Mouse (Mus musculus): ENCODE measurements at regions not wholly inside any gene's neighbourhood (a gene's known extent, or its start where the extent isn't known, plus 50 kb on each side); places are given as distances from the start of the nearest gene placed in this dataset.

DNA sequence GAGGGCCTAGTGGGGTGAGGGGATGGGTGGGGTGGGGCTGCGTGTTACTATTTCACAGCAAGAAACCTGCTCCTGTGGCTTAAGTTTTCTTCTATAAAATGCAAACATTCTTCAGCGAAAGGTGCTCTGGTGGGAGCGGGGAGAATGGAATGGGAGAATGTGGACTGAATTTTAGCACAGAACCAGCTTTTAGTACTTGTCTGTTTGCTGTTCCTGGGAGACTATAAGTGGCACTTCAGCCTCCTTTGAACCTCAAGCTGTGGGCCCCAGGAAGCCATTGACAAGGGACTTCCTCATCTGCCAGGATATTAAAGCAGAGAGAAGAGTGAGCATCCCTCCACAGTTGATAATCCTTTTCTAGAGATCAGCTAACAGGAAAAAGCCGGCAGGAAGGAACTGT is 580.2 kb downstream of the Zfp706 start:
- H3K27ac ChIP-seq = no peak overlapping the region
- H3K9me3 ChIP-seq = no peaks in the 10 kb centered on the region
- H3K4me2 ChIP-seq = no peak overlapping the region
- no peak for ATAC-seq (ENCODE audit: low FRiP score)
- H3K36me3 ChIP-seq = no peaks in the 10 kb centered on the region
- H3K27me3 ChIP-seq = no peaks in the 10 kb centered on the region
- 62% methylated on average over 4 of the region's 4 CpGs for whole genome bisulfite sequencing
- H3K4me1 ChIP-seq (replicated peaks) = no peaks in the 10 kb centered on the region
- H3K4me3 ChIP-seq = no peak overlapping the region
- H3K9ac ChIP-seq = no peak overlapping the region

DNA sequence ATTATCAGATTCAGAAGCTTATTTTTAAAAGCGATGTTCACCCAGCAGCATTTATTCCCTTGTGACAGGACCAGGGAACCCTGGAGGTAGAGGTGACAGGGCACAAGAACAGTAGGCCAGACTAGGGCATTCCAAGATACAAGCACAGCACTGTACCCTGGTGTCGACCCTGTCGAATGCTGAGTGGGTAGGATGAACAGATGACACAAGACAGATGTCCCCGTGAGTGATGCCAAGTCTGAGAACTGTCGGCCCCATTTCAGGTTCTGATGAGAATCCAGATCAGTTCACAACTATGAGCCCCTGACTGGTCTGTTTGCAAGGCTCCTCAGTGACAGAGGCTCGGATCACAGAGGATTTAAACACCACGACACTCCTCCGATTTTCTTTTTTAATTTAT is 581.7 kb downstream of the Zfp706 start:
- Histone ChIP-seq H3K9me3 (no peaks in the 10 kb centered on the region), H3K27me3 (no peaks in the 10 kb centered on the region), H3K4me1 (replicated peaks) (no peaks in the 10 kb centered on the region)

DNA sequence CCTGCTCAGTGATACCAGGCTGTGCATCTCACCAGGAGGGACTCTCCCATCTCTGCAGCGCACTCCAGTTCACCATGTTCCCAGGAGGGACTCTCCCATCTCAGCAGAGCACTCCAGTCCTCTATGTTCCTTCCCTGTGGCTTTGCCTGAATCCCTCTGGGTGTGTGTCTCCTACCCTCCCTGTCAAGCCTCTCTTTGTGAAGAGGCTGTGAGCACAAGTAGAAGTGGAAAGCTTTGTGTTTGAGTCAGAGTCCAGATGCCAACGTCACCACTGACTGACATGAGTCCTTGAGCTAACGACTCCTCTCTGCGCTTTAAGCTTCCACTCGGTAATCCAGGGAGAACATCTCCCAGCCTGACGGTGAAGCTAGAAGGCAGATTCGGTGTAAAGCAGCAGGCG is 583.5 kb downstream of the Zfp706 start:
- Histone ChIP-seq H3K4me3 (no peak overlapping the region), H3K9me3 (no peaks in the 10 kb centered on the region), H3K4me2 (no peak overlapping the region), H3K4me1 (replicated peaks) (no peaks in the 10 kb centered on the region), H3K27me3 (no peaks in the 10 kb centered on the region), H3K9ac (no peak overlapping the region), H3K27ac (no peak overlapping the region), H3K36me3 (no peaks in the 10 kb centered on the region)
- WGBS = 93% methylated on average over 8 of the region's 8 CpGs
- no peak for ATAC-seq (ENCODE audit: low FRiP score)

More for the DNA sequence above, 581.7 kb downstream of the Zfp706 start:
- no peak for ATAC-seq (ENCODE audit: low FRiP score)
- Histone ChIP-seq H3K4me3 (no peak overlapping the region), H3K36me3 (no peaks in the 10 kb centered on the region), H3K27ac (no peak overlapping the region), H3K9ac (no peak overlapping the region), H3K4me2 (no peak overlapping the region)
- WGBS = 87% methylated on average over 8 of the region's 8 CpGs

DNA sequence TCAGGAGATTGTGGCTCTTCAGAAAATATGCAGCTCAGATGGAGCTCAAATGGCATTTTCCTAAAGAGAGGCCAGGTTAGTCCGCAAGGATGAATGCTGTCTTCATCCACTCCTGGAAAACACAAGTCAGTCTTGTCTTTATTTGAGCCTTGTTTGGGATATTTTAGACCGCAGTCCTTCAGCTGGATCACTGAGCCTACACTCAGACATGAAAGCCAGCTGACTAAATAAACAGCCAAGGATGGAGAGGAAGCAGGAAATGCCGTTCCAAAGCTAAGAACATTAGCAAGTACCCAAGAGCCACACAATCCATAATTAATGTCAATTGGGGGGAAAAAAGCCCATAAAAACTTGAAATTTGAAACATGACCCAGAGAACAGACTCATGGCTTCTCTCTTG is 584.8 kb downstream of the Zfp706 start:
- Histone ChIP-seq H3K27me3 (no peaks in the 10 kb centered on the region), H3K9me3 (no peaks in the 10 kb centered on the region), H3K27ac (no peak overlapping the region), H3K9ac (no peak overlapping the region), H3K4me1 (replicated peaks) (no peaks in the 10 kb centered on the region), H3K4me2 (no peak overlapping the region), H3K4me3 (no peak overlapping the region), H3K36me3 (no peaks in the 10 kb centered on the region)
- 81% methylated on average over 3 of the region's 3 CpGs for WGBS
- ATAC-seq (ENCODE audit: low FRiP score) = no peak

DNA sequence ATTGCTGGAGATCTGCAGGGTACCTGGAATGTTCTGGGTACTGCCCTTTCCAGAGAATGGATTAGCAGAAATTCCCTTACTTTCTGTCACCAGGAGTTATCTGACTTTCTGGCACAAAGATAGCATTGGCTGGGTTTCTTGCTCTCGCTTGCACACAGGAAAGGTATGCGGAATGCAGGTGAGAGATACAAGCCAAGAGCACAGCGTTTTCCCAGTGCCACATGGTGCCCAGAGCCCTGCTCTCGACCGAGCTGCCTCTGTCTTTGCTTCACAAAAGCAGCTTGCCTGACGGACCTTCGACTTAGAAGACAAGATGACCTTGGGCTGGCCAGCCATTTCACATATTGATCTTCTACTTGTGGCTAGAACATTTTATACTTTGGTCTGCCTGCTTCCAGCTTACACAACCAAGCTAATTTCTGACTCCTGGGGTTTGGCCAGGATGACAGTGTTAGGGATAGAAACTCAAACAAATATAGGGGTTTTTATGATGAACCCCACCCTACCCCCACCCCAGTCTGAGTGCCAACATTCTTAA is 587.6 kb downstream of the Zfp706 start:
- no peak overlapping the region for H3K4me3 ChIP-seq
- no peaks in the 10 kb centered on the region for H3K27me3 ChIP-seq
- no peak overlapping the region for H3K9ac ChIP-seq
- 87% methylated on average over 7 of the region's 7 CpGs for WGBS
- H3K4me2 ChIP-seq = no peak overlapping the region
- H3K9me3 ChIP-seq = no peaks in the 10 kb centered on the region
- H3K4me1 ChIP-seq (replicated peaks) = no peaks in the 10 kb centered on the region
- no peak for ATAC-seq (ENCODE audit: low FRiP score)
- H3K27ac ChIP-seq = no peak overlapping the region
- H3K36me3 ChIP-seq = no peaks in the 10 kb centered on the region

DNA sequence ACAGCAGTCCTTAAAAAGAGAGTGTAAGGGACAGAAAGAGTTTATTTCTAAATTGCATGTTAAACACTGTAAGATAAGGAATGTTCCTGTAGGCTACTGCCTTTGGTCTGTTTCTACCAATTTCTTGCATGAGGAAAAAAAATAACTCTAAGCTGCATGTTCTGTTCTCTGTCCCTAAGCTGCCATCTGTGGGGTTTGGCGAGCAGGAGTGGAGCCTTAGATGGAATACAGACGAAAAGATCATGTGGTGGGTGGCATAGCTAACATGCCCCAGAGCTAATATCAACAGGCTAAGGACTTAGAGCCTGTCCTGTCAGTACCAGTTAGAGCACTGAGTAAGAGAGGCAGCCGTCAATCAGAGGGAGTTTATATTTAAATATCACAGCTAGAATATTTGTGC is 590.1 kb downstream of the Zfp706 start:
- no peaks in the 10 kb centered on the region for H3K4me1 ChIP-seq (replicated peaks)
- ATAC-seq (ENCODE audit: low FRiP score) = no peak
- H3K4me3 ChIP-seq = no peak overlapping the region
- H3K9me3 ChIP-seq = no peaks in the 10 kb centered on the region
- WGBS = 75% methylated on average over 3 of the region's 3 CpGs
- H3K27me3 ChIP-seq = no peaks in the 10 kb centered on the region
- H3K36me3 ChIP-seq = no peaks in the 10 kb centered on the region
- no peak overlapping the region for H3K9ac ChIP-seq
- no peak overlapping the region for H3K27ac ChIP-seq
- H3K4me2 ChIP-seq = no peak overlapping the region

DNA sequence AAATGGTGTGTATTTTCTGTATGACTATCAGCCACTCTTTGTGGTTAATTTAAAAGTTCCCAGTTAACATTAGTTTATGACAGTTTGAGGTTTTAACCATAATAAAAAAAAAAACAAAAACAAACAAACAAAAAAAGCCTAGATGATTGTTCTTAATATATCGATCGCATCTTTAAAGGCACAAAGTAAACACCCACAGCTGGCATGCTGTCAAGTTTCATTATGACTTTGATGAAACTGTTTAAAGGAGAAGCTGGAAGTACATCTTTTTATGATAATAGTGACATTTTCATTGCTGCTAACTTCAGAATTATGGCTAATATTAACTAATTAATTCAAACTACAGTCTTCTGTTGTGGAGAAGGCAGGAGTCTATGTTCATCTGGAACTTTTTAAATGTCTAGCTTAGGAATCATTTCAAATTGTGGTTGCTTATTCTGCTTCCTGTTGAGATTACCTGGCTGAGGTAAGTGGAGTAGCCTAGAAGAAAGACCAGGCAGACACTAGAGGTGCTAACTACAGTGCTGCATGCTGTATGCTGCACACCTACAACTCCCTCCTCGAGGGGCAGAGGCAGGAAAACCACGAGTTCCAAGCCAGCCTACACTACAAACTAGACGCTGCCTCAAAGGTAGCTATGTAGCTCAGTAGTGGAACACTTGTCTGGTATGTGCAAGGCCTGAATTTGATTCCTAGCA is 591.9 kb downstream of the Zfp706 start:
- Histone ChIP-seq H3K9ac (no peak overlapping the region), H3K27ac (no peak overlapping the region), H3K9me3 (no peaks in the 10 kb centered on the region), H3K36me3 (no peaks in the 10 kb centered on the region), H3K4me3 (no peak overlapping the region), H3K27me3 (no peaks in the 10 kb centered on the region), H3K4me2 (no peak overlapping the region), H3K4me1 (replicated peaks) (no peaks in the 10 kb centered on the region)
- 86% methylated on average over 5 of the region's 5 CpGs for WGBS
- no peak for ATAC-seq (ENCODE audit: low FRiP score)

DNA sequence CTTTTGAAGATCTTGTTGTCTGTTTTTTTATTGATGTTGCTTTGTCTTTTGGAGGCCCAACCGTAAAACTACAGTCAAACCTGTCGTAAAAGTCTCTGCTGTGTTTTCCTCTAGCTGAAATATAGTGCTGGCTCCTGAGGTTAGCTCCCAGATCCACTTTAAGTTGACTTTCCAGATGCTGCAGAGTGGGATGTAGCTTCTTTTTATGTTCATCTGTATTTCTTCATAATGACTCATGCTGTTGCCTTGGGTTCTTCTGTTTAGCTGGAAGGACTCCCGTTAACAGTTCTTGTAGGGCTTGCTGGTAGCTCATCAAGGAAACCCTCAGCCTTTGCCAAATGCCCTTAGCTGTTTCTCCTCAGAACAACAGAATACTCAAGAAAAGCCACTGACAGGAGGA is 595.6 kb downstream of the Zfp706 start:
- Histone ChIP-seq H3K9me3 (no peaks in the 10 kb centered on the region), H3K9ac (no peak overlapping the region), H3K27ac (no peak overlapping the region), H3K4me3 (no peak overlapping the region), H3K4me1 (replicated peaks) (no peaks in the 10 kb centered on the region), H3K4me2 (no peak overlapping the region), H3K36me3 (no peaks in the 10 kb centered on the region), H3K27me3 (no peaks in the 10 kb centered on the region)
- 93% methylated on average over 3 of the region's 3 CpGs for WGBS
- ATAC-seq (ENCODE audit: low FRiP score) = no peak

DNA sequence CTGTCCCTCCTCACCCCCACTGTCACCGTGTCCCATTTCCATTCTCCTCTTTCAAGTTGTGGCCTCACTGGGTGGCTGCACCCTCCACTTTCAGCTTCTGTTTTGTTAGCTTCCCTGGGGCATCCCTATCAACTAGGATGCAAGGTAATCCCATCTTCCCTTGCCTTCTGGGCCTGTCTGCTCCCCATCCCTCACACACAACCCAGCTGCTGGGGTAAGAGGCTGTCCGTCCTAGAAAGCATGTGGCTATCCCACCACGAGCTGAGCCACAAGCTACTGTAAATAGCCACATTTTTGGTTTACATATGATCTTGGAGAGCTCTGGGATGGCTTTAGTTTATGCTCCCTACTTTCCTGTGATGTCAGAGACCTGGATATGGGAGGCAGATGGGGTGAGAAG is 602.1 kb downstream of the Zfp706 start:
- no peak for ATAC-seq (ENCODE audit: low FRiP score)
- Histone ChIP-seq H3K4me2 (no peak overlapping the region), H3K36me3 (no peaks in the 10 kb centered on the region), H3K27ac (no peak overlapping the region), H3K9ac (no peak overlapping the region), H3K9me3 (no peaks in the 10 kb centered on the region), H3K4me3 (no peak overlapping the region), H3K4me1 (replicated peaks) (peaks cover 3% of the 10 kb centered on the region; the same call in 1 of the 2 replicates), H3K27me3 (no peaks in the 10 kb centered on the region)
- 72% methylated on average over 3 of the region's 3 CpGs for WGBS

DNA sequence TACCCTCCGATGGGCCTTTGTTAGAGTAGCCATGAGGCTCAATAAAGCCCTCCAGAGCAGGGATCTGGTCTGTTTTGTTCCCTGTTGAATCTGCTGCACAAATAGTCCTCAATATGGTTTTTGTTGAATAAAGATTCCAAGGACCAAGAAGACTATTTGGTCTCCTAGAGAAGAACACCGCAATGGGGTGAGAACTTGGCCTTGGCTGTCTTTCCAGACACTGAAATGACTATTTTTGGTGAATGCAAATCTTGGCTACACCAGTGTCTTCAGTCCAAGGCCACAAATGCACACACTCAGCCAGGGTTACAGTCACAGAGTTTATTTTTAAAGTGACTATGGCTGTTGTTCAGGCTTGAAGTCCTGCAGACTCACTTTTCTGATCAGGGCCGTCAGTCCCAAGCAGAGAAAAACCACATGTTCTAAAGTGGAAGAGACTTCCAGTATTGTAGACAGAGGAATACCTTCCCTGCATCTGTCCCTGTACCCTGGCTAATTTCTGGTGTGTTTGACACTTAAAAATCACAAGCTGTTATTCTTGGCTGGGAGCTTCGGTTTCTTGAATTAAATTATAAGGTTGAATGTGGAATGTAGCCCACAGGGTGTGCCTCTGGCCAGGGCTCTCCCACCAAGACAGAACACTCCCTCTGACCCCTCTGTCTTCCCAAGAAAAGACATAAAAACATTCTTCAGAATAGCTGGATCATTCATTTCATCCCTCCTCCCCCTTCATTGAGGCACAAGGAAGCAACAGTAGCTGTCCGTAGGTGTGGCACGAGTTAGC is 604.0 kb downstream of the Zfp706 start:
- H3K27me3 ChIP-seq = no peaks in the 10 kb centered on the region
- WGBS = 87% methylated on average over 6 of the region's 6 CpGs

DNA sequence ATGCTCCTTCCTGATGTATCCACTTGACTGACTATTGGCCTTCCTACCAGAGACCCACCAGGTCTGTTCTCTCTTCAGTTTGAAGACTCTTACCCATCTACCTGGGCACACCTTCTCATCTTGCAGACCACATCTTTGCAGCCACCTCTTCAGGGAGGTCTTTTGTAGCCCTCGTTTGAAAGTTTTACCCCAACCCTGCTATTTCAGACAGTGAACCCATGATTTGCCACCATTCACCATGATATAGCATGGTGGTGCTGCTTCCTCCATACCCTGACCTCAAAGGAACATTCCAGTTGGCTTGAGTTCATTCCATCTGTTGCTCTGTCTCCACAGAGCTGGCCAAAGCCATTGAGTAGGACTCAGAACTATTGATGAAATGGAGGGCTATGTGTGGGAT is 605.5 kb downstream of the Zfp706 start:
- no peaks in the 10 kb centered on the region for H3K27me3 ChIP-seq
- no peak overlapping the region for H3K4me3 ChIP-seq
- ATAC-seq (ENCODE audit: low FRiP score) = no peak
- 93% methylated on average over 1 of the region's 1 CpGs for WGBS
- H3K9ac ChIP-seq = no peak overlapping the region
- H3K27ac ChIP-seq = no peak overlapping the region
- peaks cover 19% of the 10 kb centered on the region for H3K4me1 ChIP-seq (replicated peaks)
- no peak overlapping the region for H3K4me2 ChIP-seq
- no peaks in the 10 kb centered on the region for H3K36me3 ChIP-seq
- H3K9me3 ChIP-seq = no peaks in the 10 kb centered on the region

More for the DNA sequence above, 604.0 kb downstream of the Zfp706 start:
- H3K27ac ChIP-seq = no peak overlapping the region
- no peak overlapping the region for H3K9ac ChIP-seq
- H3K4me1 ChIP-seq (replicated peaks) = peaks cover 19% of the 10 kb centered on the region
- H3K36me3 ChIP-seq = no peaks in the 10 kb centered on the region
- H3K4me2 ChIP-seq = no peak overlapping the region
- H3K4me3 ChIP-seq = no peak overlapping the region
- ATAC-seq (ENCODE audit: low FRiP score) = no peak
- H3K9me3 ChIP-seq = no peaks in the 10 kb centered on the region

DNA sequence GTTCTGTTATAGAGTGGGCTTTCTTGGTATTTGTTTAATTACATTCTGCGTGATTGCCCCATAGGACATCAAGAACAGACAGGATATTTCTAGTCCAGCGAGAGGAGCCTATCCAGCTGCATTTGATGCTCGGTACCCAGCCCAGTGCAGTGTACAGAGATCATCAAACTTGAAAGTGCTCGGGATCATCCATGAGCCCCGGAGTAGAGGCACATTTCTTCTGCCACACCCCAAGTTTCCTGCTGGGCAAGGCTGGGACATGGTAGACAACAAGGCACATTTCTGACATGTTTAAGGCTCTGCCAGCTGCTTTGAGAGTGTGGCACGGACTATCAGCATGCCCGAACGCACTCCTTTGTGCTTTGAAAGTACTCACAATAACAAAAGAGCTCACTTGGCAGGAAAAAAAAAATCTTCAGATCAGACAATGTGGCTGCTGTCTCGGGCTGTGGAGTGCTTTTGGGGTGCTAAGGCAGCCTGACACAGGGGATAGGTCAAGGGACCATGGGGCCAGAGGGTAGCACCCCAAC is 607.2 kb downstream of the Zfp706 start:
- WGBS = 29% methylated on average over 9 of the region's 9 CpGs
- H3K4me2 ChIP-seq = no peak overlapping the region
- ATAC-seq (ENCODE audit: low FRiP score) = no peak
- no peaks in the 10 kb centered on the region for H3K27me3 ChIP-seq
- H3K4me3 ChIP-seq = no peak overlapping the region
- H3K9ac ChIP-seq = no peak overlapping the region
- H3K4me1 ChIP-seq (replicated peaks) = peaks cover 19% of the 10 kb centered on the region
- no peak overlapping the region for H3K27ac ChIP-seq
- no peaks in the 10 kb centered on the region for H3K36me3 ChIP-seq
- H3K9me3 ChIP-seq = no peaks in the 10 kb centered on the region

Measured in hindbrain, embryonic 13.5 days (tissue).